ENCODE assay signal across 14 mouse cellular contexts in genomic region chr5:92918866-92919265, GRCm38 (mm10).
DNase-seq lines count a peak whose midpoint lies in the region; ATAC-seq lines count a peak whose summit lies in the region.
"Had no signal": no experiment of that assay in that cellular context is flagged by ENCODE, and none has a peak within 500 bp of the region (broad histone marks: within the 10 kb centered on the region; RNA-seq: fewer than 3 reads in every experiment).

No protein-coding gene starts in this region.

- 0 out of 2 replicates have a peak overlapping the region, but pooled peaks have one; percentile 18 for H3K9ac ChIP-seq in kidney, embryonic 16.5 days (replicated peaks; ENCODE audit: low read length)
- H3K9ac ChIP-seq in forebrain, embryonic 15.5 days (replicated peaks), result no peak overlapping the region
- 0 out of 2 replicates have a peak overlapping the region, but pooled peaks have one; percentile 20 for H3K9ac ChIP-seq in midbrain, embryonic 16.5 days (ENCODE audit: low read depth, low read length)
- H3K9ac ChIP-seq: liver, embryonic 14.5 days; neural tube, embryonic 12.5 days had no signal

- H3K36me3 ChIP-seq in kidney, embryonic 16.5 days (ENCODE audit: insufficient read depth, low read length), result peaks cover 7% of the 10 kb centered on the region
- H3K36me3 ChIP-seq in forebrain, embryonic 15.5 days, result no peaks in the 10 kb centered on the region
- no peaks in the 10 kb centered on the region for H3K36me3 ChIP-seq in midbrain, embryonic 16.5 days (ENCODE audit: control insufficient read depth, insufficient read depth, low read length)

- no peak for ATAC-seq in kidney, embryonic 16.5 days (ENCODE audit: low FRiP score, low TSS enrichment)
- ATAC-seq in forebrain, embryonic 15.5 days (replicated peaks), result peak; percentile 46; the same call in 1 of the 2 replicates
- ATAC-seq in midbrain, embryonic 16.5 days, result peak; percentile 41
- ATAC-seq: activated CD4-positive, CD25-positive, alpha-beta regulatory T cell, adult 4 months had no signal

- no peaks in the 10 kb centered on the region for H3K27me3 ChIP-seq in kidney, embryonic 16.5 days (ENCODE audit: insufficient read depth, low read length)
- no peaks in the 10 kb centered on the region for H3K27me3 ChIP-seq in forebrain, embryonic 15.5 days
- no peaks in the 10 kb centered on the region for H3K27me3 ChIP-seq in midbrain, embryonic 16.5 days (ENCODE audit: control insufficient read depth, insufficient read depth, low read depth, low read length)
- H3K27me3 ChIP-seq: neural tube, embryonic 12.5 days had no signal

- WGBS in kidney, embryonic 16.5 days, result 57% methylated on average over 9 of the region's 9 CpGs
- 13% methylated on average over 9 of the region's 9 CpGs for WGBS in forebrain, embryonic 15.5 days
- WGBS in midbrain, embryonic 16.5 days, result 13% methylated on average over 9 of the region's 9 CpGs

- H3K9me3 ChIP-seq in kidney, embryonic 16.5 days (ENCODE audit: low read length), result 0 out of 2 replicates have a peak, but pooled peaks cover 4% of the 10 kb centered on the region
- no peaks in the 10 kb centered on the region for H3K9me3 ChIP-seq in forebrain, embryonic 15.5 days
- H3K9me3 ChIP-seq in midbrain, embryonic 16.5 days (replicated peaks; ENCODE audit: control insufficient read depth, low read length, poor library complexity, severe bottlenecking), result no peaks in the 10 kb centered on the region
- H3K9me3 ChIP-seq: neural tube, embryonic 12.5 days had no signal

- H3K4me1 ChIP-seq in kidney, embryonic 16.5 days (ENCODE audit: insufficient read depth, low read length), result peaks cover 11% of the 10 kb centered on the region
- peaks cover 19% of the 10 kb centered on the region for H3K4me1 ChIP-seq in forebrain, embryonic 15.5 days
- H3K4me1 ChIP-seq in midbrain, embryonic 16.5 days (ENCODE audit: control insufficient read depth, insufficient read depth, low read length), result peaks cover 6% of the 10 kb centered on the region

- no peak overlapping the region for H3K4me3 ChIP-seq in kidney, embryonic 16.5 days (ENCODE audit: low read length)
- no peak overlapping the region for H3K4me3 ChIP-seq in forebrain, embryonic 15.5 days
- no peak overlapping the region for H3K4me3 ChIP-seq in midbrain, embryonic 16.5 days (ENCODE audit: low read depth, low read length)
- H3K4me3 ChIP-seq: neural tube, embryonic 12.5 days had no signal

- DNase-seq in kidney, adult 11 months, result no peak
- DNase-seq in ZHBTc4 (ENCODE audit: low read depth, low spot score), result peak; percentile 82
- no peak for DNase-seq in frontal cortex, postnatal 36 days (ENCODE audit: low spot score in 2 of 2)
- no peak for DNase-seq in cerebellum, postnatal 10 days
- DNase-seq: cerebellum, adult 11-12 months; embryo, embryonic 11 days; kidney, adult 18-20 months; right cerebral cortex, postnatal 14 days had no signal

- H3K27ac ChIP-seq in kidney, embryonic 16.5 days (ENCODE audit: low read length), result no peak overlapping the region
- no peak overlapping the region for H3K27ac ChIP-seq in forebrain, embryonic 15.5 days (replicated peaks)
- H3K27ac ChIP-seq in midbrain, embryonic 16.5 days (ENCODE audit: low read length), result no peak overlapping the region
- H3K27ac ChIP-seq: liver, embryonic 14.5 days; neural tube, embryonic 12.5 days had no signal

- H3K4me2 ChIP-seq in kidney, embryonic 16.5 days (replicated peaks; ENCODE audit: low read depth, low read length), result no peak overlapping the region
- H3K4me2 ChIP-seq in forebrain, embryonic 15.5 days (replicated peaks), result no peak overlapping the region
- H3K4me2 ChIP-seq in midbrain, embryonic 16.5 days (ENCODE audit: low read length), result peak overlapping the region; percentile 14; the same call in 1 of the 2 replicates
- H3K4me2 ChIP-seq: neural tube, embryonic 12.5 days had no signal
